Mouse (Mus musculus) kidney, adult 9 months (tissue): Measurements from ENCODE around the gene Zbtb38.
"Not testable (repeated sequence)": the region's sequence is repeated elsewhere in the genome, so short reads cannot be mapped to it uniquely, and the experiment has no call there.

Experiments
- DNase-seq: peaks from one replicate; pipeline ENCODE4 v3.0.0; 2022

Zbtb38 gene

GRCm38 (mm10) chr9:96678611-96679010 lies 74.0 kb downstream of the Zbtb38 start:
- no peak for DNase-seq

- DNase-seq, result not testable (repeated sequence)
Measured at GRCm38 (mm10) chr9:96677711-96678110, 74.9 kb downstream of the Zbtb38 start.

- no peak for DNase-seq
Measured at GRCm38 (mm10) chr9:96676671-96677070, 76.0 kb downstream of the Zbtb38 start.

GRCm38 (mm10) chr9:96675763-96676640 lies 76.6 kb downstream of the Zbtb38 start:
- no peak for DNase-seq

- peak; percentile 75 for DNase-seq
Measured at GRCm38 (mm10) chr9:96675071-96675762, 77.4 kb downstream of the Zbtb38 start.

- no peak for DNase-seq
Measured at GRCm38 (mm10) chr9:96674301-96674700, 78.3 kb downstream of the Zbtb38 start.

- no peak for DNase-seq
Measured at GRCm38 (mm10) chr9:96672466-96672865, 80.2 kb downstream of the Zbtb38 start.

GRCm38 (mm10) chr9:96671249-96671648 lies 81.4 kb downstream of the Zbtb38 start:
- no peak for DNase-seq

GRCm38 (mm10) chr9:96669877-96670276 lies 82.8 kb downstream of the Zbtb38 start:
- peak; percentile 98 for DNase-seq

- peak; percentile 68 for DNase-seq
Measured at GRCm38 (mm10) chr9:96668628-96669027, 84.0 kb downstream of the Zbtb38 start.

GRCm38 (mm10) chr9:96660510-96661244 lies 92.0 kb downstream of the Zbtb38 start:
- DNase-seq, result peak; percentile 42

- peak; percentile 49 for DNase-seq
Measured at GRCm38 (mm10) chr9:96659801-96660200, 92.8 kb downstream of the Zbtb38 start.

- DNase-seq, result no peak
Measured at GRCm38 (mm10) chr9:96653538-96653937, 99.1 kb downstream of the Zbtb38 start.

- peak; percentile 57 for DNase-seq
Measured at GRCm38 (mm10) chr9:96652763-96653162, 99.9 kb downstream of the Zbtb38 start.

GRCm38 (mm10) chr9:96650807-96651206 lies 101.8 kb downstream of the Zbtb38 start:
- DNase-seq, result no peak

- DNase-seq, result peak; percentile 89
Measured at GRCm38 (mm10) chr9:96649924-96650323, 102.7 kb downstream of the Zbtb38 start.

- DNase-seq, result no peak
Measured at GRCm38 (mm10) chr9:96649362-96649761, 103.3 kb downstream of the Zbtb38 start.

GRCm38 (mm10) chr9:96646668-96647295 lies 105.8 kb downstream of the Zbtb38 start:
- no peak for DNase-seq

GRCm38 (mm10) chr9:96644840-96645239 lies 107.8 kb downstream of the Zbtb38 start:
- no peak for DNase-seq

- DNase-seq, result not testable (repeated sequence)
Measured at GRCm38 (mm10) chr9:96644002-96644401, 108.6 kb downstream of the Zbtb38 start.

GRCm38 (mm10) chr9:96639451-96639850 lies 113.2 kb downstream of the Zbtb38 start:
- peak; percentile 63 for DNase-seq

GRCm38 (mm10) chr9:96638508-96638907 lies 114.1 kb downstream of the Zbtb38 start:
- peak; percentile 61 for DNase-seq

- no peak for DNase-seq
Measured at GRCm38 (mm10) chr9:96637157-96637548, 115.5 kb downstream of the Zbtb38 start.
